Mouse (Mus musculus) ovary, postnatal 36 days (tissue): ENCODE data around the gene Mup1.
"Not testable (repeated sequence)": the region's sequence is repeated elsewhere in the genome, so short reads cannot be mapped to it uniquely, and the experiment has no call there.

Source experiments
- DNase-seq: peaks from one replicate; pipeline ENCODE4 v3.0.0; 2022; ENCODE audit warnings: low spot score, mixed read lengths

Gene Mup1

DNA sequence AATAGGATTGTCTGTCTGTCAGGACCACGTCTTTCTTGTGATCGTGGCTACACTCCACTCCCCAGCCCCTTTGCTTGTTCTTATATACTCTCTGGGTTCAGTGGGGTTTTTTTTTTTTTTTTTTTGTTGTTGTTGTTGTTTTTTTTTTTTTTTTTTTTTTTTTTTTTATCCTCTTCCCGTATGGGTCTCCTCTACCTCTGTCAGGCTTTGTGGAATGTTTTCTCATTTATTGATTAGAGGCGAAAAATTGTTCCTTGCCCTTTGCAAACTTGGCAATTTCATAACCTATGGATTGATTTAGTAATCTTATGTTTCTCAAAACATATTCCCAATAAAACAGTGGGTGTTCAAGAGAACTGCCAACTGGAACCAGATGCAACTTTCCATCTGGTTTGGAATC, at the start of gene Mup1:
Mup1 (minus strand) TSS at position 101 of the 400 bp plus-strand sequence.
- not testable (repeated sequence) for DNase-seq
